Mouse (Mus musculus): ENCODE results near the gene Nol4l. TPM values are rescaled to one million over a fixed set of nuclear protein-coding genes. Genes with fewer than 3 reads are reported as not detected.
A peak's percentile ranks its signal among the peaks of the same experiment; 100 is the strongest.

Gene Nol4l
- 1 to 10 TPM; 1.4 to 1.6 TPM for total RNA-seq (2021)
- long read RNA-seq, experiment 1, partial matches to known transcripts = 1 of 1 reads
- long read RNA-seq, experiment 1, other reads (novel, unspliced or antisense) = 0 of 1 reads
- long read RNA-seq, experiment 2 = 0 reads

- DNase-seq = peak; percentile 28
Measured at GRCm38 (mm10) chr2:153529931-153530766, at the start of gene Nol4l. Nol4l (minus strand) TSS chr2:153529971.

- DNase-seq = no peak
Measured at GRCm38 (mm10) chr2:153577122-153577521, 47.4 kb upstream of the Nol4l start.

DNA sequence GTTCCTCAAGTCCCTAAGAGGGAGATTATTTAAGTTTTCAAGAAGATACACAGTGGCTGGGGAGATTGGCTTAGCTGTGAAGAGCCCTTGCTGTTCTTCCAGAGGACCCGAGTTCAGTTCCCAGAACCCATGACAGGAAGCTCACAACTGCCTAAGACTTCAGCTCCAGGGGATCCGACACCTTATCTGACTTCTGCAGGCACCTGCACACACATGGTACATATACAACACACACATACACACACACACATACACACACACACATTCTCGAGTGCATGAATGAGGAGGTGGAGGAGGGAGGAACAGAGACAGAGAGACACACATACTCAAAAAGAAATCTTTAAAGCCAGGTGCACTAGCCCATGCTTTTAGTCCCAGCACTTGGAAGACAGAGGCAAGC lies 46.4 kb upstream of the Nol4l start:
- DNase-seq = no peak

- no peak for DNase-seq
Measured at GRCm38 (mm10) chr2:153575554-153575953, 45.8 kb upstream of the Nol4l start.

- DNase-seq = no peak
Measured at GRCm38 (mm10) chr2:153573101-153573500, 43.3 kb upstream of the Nol4l start.

DNA sequence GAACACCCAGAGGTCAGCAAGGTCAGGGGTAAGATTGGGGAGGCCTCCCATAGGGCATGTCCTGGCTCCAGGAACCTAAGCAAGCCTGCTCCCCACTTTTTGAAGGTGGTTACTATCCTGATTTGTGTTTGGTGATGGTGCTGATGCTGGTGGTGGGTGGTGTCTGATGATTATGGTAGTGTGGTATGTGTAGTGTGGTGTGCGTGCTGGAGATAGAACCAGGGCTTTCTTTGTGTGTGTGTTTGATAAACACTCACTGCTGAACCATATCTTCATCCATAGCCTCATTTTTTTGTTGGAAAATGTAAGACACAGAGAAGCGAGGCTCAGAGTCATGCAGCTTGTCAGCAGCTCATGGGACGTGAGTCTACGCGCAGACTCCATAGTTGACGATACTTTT lies 38.8 kb upstream of the Nol4l start:
- DNase-seq = no peak

GRCm38 (mm10) chr2:153568013-153568412 lies 38.2 kb upstream of the Nol4l start:
- DNase-seq = no peak

- DNase-seq = no peak
Measured at GRCm38 (mm10) chr2:153564343-153564742, 34.6 kb upstream of the Nol4l start.

DNA sequence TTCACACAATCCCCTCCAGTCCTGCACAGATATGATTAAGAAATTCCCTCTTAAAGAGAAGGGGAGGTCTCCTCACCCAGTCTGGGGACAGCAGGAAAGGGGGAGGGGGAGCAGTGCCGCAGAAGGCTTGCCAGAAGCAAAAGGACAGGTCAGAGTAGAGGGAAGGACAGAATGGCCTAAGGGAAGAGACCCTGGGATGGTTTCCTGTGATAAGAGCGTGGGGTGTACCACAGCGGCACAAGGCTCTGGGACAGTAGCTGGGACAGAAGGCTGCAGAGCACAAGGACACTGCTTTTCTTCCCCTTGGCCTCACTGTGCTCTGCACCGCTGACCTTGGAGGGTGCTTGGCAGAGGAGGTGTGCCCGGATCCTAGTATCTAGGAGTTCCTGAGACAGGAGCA lies 31.8 kb upstream of the Nol4l start:
- no peak for DNase-seq

DNA sequence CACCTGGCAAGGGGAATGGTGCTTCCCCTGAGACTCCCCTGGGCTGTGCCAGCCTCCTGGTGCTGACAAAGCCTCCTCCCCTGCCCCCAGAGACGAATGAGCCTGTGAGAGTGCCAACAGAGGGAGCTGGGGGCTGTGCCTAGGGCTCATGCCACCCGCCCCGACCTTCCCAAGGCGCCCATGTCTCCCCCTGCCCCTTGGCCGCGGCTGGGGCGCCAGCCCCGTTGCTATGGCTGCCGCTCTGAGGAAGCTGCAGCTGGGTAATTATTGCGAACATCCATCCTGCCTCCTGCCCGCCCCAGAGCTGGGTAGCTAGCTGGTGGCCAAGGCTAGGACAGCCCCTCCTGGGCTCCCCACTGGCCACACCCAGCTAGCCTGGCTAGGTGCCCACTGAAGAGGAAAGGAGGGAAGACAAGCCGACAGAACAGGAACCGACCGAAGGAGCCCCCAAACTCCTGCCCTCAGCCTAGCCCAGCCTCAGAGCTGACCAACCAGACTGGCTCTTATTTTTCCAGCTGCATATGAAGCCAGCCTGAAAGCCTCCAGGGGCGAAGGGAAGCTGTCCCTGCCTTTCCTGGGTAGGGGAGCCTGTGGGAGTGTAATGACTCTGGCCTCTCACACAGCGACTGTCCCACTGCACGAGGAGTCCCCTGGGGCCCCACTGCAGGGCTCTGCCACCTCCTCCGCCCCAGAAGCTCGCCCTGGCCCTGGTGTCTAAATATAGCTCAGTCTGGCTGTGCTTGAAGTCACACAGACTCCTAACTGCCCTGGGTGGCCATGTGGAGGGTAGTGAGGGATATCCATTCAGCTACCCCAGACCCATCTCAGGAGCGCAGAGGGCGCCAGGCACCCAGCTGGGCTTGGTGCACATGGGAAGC lies 31.1 kb upstream of the Nol4l start:
- no peak for DNase-seq

DNA sequence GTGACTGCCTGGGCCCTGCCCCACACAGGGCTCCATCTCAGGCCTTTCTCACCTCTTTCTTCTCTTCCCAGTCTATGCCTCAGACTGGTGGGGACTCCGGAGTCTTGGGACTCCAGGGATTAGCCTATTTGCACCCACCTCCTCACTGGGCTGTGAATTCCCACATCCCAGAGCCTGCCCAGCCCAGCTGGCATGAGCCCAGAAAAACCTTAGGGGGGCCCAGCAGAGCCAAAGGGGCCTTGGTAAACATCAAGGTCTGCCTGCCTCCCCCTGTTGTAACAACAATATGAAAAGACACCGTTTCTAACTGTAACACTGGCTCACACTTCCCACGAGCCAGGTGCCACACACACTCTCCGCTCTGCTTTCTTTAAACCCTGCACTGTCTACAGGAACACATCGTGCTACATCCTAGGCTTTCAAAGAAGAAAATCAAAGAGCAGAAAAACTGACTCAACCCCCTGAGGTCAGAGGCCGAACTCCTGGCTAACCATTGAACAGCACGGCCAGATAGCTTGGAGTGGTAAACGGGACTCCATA lies 29.9 kb upstream of the Nol4l start:
- no peak for DNase-seq

DNA sequence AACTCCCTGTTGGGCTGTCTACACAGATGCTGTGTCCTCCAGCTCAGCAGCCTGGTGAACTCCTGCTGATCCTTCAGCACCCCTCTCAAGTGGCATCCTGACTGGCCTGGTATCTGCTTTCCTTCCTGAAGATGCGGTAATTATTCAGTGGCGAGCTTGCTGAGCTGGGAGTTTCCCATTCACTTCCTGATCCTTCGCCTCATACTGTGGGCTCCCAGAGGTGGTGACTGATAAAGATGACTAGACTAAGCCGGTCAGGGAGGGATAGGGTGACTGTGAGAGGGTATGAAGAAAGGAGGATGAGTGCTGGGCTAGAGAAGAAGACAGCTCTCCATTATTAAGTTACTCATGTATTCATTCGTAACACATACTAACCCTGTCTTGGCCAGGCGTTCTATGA lies 28.7 kb upstream of the Nol4l start:
- DNase-seq = no peak

GRCm38 (mm10) chr2:153557259-153557658 lies 27.5 kb upstream of the Nol4l start:
- no peak for DNase-seq

GRCm38 (mm10) chr2:153556208-153556607 lies 26.4 kb upstream of the Nol4l start:
- DNase-seq = no peak

GRCm38 (mm10) chr2:153554543-153554942 lies 24.8 kb upstream of the Nol4l start:
- DNase-seq = no peak

DNA sequence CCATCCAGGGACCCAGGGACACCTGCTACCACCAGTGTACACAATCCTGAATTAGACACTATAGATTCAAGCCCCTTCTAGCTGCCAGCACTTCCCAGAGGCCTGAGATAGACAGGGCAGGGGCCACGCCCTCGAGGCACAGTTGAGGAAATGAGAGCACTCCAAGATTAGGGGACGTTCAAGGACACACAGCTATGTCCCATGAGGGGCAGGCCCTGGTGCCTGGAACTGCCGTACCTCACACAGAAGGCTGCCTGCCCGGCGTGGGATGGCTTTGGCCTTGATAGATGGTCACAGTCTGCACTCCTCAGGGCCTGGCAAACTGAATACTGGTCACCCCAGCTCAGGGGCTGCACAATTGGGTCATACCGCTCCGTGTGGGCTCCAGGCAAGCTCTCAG lies 19.7 kb upstream of the Nol4l start:
- DNase-seq = no peak

DNA sequence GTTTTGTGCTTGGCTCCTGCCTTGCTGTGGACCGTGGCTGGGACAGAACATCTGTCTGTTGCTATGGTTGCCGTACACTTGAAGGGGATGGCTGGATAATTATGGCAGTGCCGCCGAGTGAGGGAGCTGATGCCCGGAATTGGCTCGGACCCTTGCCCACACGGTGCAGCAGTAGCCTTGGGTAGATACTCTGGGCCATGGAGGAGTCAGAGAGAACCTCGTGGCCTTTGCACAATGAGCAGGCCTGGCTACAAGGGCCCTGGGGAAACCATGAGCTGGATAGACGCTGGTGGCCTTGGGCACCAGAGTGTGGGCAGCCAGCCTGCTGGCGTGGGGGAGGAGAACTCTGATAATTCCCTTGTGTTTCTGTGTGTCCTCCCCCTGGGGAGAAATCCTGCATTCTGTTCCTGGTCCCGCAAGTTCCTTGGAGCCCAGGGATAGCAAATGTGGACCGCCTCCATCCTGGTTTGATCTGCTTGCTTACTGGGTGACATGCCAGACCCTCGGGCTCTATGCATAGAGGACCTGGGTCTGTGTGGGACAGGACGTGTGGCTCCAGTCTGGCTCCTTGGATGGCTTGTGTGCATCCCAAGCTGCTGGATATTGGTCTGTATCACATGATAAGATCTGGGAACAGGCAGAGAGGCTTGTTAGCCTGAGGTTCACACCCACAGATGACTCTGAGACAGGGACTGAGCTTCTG lies 18.6 kb upstream of the Nol4l start:
- DNase-seq = no peak

DNA sequence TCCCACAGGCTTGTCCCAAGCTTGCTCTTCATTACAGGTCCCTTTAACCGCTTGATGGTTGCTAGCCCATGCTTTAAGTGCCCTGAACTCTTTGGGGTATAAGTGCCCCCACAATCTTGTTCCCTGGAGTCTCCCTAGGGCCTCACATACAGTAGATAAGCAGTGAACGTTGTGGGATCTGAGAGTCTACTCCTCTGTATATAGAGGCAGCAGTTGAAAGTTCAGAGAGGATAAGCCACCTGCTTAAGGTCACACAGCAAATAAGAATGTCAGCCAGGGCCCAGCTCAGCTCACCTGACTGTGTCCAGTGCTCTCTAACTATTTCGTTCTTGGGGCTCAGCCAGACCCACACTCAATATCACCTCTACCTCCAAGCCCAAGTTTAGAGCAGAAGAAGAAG lies 17.9 kb upstream of the Nol4l start:
- no peak for DNase-seq

DNA sequence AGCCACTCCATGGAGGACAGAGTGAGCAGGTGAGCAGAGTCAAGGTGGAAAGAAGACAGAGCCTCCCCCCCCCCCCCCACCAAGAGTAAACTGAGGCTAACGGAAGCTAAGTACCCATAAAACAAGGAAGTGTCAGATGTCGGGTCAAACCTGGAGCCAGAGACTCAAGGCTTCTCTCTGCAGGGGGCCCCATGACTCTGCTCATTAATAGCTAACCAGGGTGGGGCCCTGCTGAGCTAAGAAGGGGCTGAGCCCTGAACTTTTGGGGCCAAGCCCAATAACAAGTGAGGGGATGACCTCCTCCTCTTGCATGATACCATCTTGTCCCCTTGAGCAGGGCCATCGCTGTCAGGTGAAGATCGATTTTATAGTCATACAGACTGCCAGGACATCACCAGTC lies 17.2 kb upstream of the Nol4l start:
- DNase-seq = no peak

DNA sequence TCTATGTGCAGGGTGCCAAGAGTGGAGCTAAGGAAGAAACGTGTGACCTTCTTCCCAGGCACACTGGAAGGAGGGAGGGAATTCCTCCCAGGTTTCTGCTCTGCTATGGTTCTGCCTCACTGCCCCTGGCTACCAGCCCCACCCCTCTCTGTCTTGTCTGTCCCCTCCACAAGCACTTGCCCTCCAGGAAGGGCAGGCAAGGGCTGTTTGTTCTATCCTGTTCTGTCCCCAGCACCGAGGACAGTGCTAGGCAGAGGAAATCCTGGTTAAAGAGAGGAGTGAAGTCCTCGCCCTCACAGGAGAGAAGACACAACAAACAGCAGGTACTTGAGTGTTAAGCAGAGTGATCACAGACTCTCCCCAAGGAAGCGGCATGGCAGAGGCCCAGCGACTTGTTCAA lies 16.7 kb upstream of the Nol4l start:
- DNase-seq = no peak

DNA sequence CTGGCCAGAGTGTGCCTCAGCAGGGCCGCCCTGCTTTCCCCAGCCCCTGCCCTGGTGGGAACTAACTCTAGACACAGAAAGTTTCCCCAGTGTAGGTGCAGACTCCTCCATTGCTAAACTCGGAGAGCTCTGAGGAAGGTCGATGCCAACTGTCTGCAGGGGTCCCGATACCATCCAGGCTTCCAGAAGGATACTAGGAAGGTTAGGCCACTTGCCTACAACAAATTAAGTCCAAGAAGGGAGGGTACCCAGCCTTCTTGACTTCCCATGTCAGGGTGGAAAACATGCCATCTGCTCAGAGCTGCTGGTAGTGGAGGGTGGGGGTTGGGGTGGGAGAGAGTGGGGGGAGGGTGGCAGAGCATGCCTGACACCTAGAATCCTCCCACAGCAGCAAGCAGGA lies 15.0 kb upstream of the Nol4l start:
- DNase-seq = no peak
